Mouse (Mus musculus): ENCODE data around the gene Eif3d. TPM values are rescaled to one million over a fixed set of nuclear protein-coding genes. Genes with fewer than 3 reads are reported as not detected.
A peak's percentile ranks its signal among the peaks of the same experiment; 100 is the strongest.

Eif3d gene
- total RNA-seq, 2 experiments from 2014 or later, result 66.9 to 85.1 TPM

DNA sequence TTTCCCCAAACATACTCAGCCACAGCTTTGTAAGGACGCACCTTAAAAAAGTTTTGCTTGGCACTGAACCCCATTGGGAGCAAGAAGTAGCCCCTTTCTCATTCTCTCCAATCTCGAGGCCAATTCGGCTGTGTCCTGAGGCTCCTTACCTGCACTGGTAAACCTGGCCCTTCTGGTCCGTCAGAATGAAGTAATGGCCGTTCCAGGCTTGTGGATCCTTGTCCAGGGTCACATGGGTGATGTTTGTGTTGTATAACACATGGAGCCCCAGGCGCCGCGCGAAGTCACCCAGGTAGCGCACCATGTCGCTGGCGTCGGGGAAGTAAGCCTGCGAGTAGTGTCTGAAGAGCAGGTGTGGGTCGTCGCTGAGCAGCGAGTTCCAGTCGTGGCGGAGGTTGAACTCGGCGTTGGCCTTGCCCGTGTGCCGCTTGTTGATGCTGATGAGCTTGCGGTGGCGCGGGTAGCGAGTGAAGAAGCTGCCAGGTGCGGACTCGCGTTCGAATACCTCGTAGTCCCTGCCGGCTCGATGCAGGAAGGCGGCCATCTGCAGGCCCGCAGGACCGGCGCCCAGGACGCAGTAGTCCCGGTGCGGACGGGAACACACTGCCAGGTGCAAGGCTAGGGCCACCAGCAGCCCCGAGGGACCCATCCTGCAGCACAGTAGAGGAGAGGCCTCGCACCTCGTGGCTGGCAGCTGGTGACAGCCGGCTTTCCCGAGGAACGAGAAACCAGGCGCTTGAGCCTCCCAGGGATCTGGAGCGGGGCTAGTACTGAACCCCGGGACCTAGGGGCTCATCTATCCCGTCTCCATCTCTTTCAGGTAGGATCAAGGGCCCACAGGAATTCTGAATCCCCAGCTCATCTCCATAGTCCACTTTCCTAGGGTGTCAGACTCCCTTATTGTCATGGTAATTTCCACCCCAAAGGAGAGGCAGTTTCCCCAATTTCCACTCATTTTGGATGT, 14.9 kb downstream of the Eif3d start:
- ATAC-seq (replicated peaks; ENCODE audit: low FRiP score, poor library complexity, severe bottlenecking), result no peak

DNA sequence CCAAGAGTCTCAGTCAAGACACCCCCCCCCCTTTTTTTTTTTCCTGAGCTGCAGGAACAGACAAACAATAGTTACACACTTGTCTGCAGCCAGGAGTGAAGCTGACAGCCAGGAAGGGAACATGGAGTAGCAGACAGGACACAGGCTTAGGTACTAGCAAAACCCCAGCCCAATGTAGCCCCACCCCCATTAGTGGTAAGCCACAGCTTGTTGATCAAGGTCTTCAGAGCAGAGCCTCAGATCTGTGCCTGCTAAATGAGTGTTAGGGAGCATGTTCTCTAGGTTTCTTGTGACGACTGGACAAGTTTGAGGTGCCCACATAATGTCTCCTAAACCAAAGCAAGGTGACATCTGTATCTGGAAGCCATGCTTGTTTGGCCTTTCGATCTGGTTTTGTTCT, 16.3 kb downstream of the Eif3d start:
- no peak for ATAC-seq (replicated peaks; ENCODE audit: low FRiP score, poor library complexity, severe bottlenecking)

DNA sequence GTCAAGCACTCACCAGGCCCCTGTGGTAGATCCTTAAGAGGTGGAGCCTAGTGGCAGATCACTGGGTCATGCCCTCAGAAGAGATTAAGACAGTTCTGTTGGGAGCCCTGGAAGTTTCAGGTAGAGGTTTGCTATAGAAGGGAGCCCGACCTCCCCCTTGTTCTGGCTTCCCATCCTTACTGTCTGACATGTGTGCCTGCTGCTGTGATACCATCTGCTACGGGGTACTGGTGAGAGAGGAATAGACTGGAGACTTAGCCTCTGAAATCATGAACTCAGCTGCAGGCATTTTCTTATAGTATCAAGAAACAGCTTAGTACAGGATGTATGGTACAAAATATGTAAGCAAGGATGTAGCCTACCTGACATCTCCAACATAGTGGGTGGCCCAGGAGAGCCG, 17.7 kb downstream of the Eif3d start:
- no peak for ATAC-seq (replicated peaks; ENCODE audit: low FRiP score, poor library complexity, severe bottlenecking)

DNA sequence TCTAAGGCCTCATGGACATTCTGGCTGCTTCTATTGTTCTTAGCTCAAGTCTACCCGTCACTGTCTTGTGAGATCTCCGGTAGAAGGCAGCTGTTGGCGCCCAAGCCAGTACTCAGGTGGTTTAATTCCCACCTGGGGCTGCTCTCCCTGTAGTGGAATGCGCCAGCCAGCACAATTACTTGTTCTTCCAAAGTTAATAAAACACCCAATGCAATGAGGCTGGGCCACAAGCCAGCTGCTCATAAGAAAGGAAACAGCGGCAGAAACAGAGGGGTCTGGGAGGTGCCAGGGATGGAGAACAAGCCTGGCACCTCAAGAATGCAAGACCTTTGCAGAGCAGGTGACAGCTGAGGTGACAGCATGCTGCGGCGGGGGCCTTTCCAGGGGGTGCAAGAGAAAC, 21.6 kb downstream of the Eif3d start:
- ATAC-seq (replicated peaks; ENCODE audit: low FRiP score, poor library complexity, severe bottlenecking), result no peak

DNA sequence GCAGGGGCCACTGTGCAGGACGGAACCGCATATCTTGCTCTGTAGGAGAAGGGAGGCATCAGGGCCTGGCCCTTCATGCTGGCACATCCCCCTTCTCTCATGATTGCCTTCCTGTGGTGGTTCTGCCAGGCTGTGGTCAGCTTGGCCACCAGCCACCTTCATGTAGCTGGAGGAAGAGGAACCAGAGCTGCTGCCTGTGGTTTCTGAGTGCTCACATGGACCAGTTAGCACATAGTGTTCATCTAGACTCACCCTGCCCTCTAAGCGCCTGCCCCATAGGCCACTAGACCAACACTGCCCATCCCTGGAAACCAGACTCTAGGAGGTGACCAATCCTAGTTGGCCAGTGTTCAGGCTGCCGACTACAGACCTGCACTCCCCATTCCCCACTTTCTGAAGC, 24.9 kb downstream of the Eif3d start:
- ATAC-seq (replicated peaks; ENCODE audit: low FRiP score, poor library complexity, severe bottlenecking), result no peak

DNA sequence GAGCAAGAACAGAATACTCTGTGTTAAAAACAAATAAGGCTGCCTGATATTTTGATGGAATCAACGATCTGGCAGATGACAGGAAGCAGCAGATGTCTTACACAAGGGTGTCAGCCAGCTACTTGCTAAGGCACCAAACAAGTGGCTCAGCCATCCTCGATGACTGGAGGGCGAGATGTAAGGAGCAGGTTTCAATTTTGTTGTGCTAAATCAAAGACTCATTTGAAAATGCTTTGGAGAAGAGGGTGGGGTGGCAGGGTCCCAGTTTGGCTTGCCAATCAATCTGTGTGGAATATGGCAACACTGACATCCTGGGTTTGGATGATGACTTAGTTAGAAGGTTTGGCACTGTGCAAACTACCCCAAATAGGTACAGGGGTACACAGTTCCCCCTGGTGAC, 29.1 kb downstream of the Eif3d start:
- no peak for ATAC-seq (replicated peaks; ENCODE audit: low FRiP score, poor library complexity, severe bottlenecking)

DNA sequence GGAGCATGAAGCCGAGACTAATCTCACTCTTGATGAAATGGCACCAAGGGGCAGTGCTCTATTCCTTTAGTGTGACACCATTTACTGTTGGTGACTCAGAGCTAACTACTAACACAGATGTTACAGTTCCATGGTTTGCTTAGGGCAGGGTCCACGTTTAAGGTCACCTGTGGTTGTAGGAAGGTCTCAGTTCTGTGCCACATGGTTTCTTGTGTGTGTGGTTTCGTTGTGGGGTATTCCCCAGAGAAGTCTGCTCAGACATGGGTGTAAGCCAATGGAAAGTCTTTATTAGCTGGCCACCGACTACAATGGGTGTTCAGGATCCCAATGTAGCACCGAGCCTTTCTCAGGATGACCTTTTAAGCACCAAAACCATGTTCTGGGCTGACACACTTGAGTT, 32.1 kb downstream of the Eif3d start:
- ATAC-seq (replicated peaks; ENCODE audit: low FRiP score, poor library complexity, severe bottlenecking), result no peak

DNA sequence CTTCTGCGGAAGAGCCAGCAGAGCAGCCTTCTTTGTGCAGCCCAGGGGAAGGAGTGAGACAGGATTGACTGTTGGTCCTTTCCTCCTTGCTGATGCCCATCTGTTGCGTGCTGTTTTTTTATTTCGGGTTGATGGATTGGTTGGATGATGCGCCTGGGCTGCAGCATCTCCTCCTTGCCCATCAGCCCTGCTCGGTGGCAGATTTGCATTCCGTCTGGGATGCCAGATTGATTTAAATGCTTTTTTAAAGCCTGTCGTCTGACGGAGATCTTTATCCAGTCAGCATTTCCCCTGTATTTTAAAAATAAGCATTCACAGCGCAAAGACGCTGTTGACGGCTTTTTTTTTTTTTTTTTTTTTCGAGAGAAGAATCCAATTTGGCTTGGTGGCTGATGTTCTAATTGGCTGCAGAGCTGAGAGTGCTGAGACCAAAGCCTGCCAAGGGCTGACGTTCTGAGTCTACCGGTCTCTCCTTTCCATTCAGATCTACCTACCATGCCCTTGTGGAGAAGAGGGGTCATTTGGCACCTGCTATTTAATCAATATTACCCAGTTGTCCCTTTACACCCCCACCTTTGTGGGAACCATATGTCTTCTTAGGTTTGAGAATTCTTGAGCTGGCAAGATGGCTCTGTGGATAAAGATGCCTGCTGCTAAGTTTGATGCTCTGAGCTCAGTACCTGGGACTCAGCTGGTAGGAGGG, 34.8 kb downstream of the Eif3d start:
- no peak for ATAC-seq (replicated peaks; ENCODE audit: low FRiP score, poor library complexity, severe bottlenecking)

DNA sequence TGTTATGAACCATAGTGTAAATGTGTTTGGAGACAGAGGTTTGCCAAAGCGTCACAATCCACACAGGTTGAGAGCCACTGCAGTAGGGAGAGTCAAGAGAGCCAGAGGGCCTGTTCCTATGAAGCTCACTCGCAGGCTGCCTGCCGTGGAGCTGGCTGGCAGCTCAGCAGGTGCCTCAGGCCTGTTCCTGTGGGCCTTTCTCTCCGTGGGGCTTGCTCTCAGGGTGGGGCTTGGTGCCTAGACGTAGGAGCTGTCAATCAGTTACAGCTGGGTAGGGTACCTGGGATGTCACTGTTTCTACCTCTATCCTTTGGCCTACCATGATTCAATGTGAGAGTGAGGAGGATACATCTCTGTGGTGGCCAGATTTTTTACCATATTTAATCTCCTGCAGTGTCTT, 35.6 kb downstream of the Eif3d start:
- no peak for ATAC-seq (replicated peaks; ENCODE audit: low FRiP score, poor library complexity, severe bottlenecking)

DNA sequence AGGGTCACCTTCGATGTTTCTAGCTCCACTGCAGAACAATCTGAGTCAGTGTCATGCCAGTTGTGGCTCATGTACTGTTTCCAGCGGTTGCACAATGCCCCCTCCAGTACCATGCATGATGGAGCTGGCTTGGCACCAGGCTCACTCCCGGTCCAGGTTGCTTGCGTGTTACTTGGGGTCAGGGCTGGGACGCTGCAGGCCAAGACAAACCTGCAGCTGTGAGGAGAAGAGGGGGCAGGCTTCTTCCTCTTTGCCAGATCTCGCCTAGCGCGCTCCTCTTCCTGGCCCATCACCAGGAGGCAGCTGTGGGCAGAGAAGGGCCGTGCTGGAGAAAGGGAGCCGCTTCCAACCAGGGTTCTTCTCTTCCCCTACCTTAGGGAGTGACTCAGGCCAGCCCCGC, 36.3 kb downstream of the Eif3d start:
- no peak for ATAC-seq (replicated peaks; ENCODE audit: low FRiP score, poor library complexity, severe bottlenecking)

DNA sequence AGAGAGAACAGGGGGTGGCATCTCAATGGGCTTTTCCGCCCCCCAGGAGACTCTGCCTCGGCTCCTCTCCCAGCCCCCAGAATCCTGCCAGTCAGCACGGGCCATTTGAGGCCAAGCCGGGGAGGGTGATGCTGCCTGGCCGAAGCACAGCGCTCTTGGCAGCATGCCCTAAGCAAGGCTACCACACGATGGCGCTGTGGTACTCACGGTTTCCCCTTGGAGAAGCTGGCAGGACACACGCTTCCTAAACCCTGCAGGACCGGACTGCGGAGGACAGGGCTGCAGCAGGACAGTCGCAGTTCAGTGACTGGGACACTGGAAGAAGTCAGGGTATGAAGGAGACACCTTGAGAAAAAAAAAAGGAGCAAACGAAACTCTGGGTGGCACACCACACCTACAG, 36.8 kb downstream of the Eif3d start:
- peak; percentile 61 for ATAC-seq (replicated peaks; ENCODE audit: low FRiP score, poor library complexity, severe bottlenecking)

DNA sequence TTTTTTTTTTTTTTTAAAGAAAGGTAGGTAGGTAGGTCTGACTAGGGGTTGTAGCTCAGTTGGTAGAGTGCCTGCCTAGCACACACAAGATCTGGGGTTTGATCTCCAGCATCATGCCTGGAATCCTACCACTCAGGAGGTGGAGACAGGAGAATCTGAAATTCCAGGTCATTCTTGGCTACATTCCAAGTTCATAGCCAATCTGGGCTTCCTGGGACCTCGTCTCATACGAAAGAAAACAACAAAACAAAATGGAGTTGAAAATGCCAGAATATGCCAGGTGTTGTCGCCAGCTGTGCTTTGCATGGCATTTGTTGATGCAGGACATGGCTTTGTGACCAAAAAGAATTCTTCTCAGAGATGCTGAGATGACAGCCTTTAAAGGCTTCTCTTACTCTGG, 37.4 kb downstream of the Eif3d start:
- ATAC-seq (replicated peaks; ENCODE audit: low FRiP score, poor library complexity, severe bottlenecking), result no peak

DNA sequence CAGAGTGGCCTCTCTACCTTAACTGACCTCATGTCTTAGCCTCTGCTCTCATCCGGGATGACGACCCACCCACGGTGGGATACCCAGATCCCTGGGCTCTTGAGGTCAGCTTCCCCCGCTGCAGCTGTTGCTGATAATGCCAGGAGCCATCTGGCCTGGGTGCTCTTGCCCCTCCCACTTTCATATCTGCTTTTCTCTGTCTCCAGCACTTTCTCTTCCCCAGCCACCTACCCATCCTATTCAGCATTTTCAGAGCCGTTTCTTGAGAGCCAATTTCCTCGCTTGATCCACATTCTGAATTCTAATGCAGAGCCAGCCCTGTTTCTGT, 39.0 kb downstream of the Eif3d start:
- peak; percentile 69 for ATAC-seq (replicated peaks; ENCODE audit: low FRiP score, poor library complexity, severe bottlenecking)

DNA sequence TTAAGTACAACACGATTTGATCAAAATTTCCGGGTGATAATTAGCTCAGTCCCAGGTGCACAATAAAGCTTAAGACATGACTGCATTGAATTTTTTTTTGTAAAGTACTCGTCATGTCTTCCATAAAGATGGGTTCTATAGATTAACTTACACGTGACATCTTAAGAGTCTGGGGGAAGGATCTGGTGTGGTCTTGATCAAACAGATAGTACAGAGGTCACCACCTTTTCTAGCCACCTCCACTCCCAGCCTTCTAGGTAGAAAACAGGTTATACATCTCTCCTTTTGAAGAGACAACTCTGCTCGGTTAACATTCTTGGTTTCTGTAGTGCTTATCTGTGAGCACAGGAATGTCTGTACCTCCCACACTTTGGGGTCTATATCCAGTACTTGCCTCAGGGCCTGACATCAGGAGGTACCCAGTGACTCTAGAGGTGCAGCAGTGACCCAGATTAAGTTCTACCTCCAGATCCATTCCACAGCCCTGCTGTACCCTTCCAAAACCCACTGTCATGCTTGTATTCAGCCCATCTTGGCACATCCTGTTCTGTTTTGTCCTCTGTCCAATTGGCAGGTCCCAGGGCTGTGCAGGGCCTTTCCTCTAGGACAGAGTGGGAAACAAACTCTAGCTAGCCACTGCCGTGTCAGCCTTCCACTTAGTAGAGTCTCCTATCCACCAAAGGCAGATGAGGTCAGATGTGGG, 39.5 kb downstream of the Eif3d start:
- ATAC-seq (replicated peaks; ENCODE audit: low FRiP score, poor library complexity, severe bottlenecking), result peak; percentile 17

DNA sequence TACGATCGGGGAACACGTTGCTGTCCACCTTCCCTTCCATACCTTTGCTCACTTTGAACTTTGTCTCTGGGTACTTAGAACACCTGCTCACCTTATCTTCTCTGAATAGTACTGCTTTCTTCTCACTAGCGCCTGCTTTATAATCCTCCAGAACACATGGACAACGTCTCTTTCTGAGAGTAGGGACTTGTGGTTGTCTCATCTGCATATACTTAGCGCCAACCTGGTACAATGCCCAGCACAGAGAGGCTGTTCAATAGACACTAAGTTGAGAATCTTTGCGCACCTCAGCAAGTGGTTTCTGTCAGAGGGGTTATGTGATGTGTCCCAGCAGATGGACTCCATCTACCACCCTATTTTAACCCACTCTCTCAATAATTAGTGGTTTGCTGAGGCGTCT, 40.8 kb downstream of the Eif3d start:
- no peak for ATAC-seq (replicated peaks; ENCODE audit: low FRiP score, poor library complexity, severe bottlenecking)

DNA sequence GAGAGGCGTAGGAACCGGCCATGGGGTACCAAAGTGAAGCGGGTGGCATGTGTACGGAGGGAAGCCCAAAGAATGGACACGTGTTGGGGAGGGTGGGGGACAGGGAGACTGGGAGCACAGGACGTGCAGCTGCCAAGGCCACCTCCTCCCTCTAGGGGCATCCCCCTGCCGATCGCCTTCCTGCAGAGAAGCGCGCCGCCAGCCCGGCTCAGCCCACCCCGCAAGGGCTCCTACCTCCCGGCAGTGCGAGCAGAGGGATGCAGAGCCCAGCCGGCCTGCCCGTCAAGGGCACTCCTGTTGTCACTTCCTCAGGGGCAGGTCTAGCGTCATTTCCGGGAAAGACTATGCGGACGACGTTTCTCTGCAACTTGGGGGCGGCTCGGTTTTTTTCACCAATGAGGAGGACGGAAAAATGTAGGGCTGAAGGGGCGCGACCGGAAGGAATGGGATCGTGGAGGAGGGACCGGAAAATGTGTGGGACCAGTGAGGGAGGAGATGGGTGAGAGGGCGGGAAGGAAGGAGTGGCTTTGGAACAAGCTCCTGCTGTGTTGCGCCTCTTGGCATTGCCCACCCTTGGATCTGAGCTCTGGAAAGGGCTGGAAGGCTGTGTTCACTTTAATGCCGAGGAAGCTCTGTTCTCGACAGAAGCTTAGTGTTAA, 41.8 kb downstream of the Eif3d start, which contains the start of gene Txn2:
Gene Txn2, minus strand, starts transcription at position 334 of the 659 bp plus-strand sequence.
- peak; percentile 83 for ATAC-seq (replicated peaks; ENCODE audit: low FRiP score, poor library complexity, severe bottlenecking)

DNA sequence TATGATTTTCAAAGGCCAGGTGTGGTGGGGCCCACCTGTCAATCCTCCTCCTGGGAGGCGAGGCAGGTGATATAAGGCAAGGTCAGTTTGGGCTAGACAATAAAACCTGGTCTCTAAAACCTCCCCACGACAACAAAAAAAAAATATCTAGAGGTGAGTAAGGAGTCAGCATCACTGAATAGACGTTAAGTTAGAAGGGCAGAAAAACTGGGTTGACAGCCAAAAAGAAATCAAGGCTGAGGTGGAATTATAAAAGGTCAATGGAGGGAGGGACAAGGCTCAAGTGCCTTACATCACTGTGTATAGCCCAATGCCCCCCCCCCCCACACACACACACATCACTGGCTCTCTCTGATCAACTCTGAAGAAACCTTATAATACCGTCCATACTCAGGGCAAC, 42.5 kb downstream of the Eif3d start:
- ATAC-seq (replicated peaks; ENCODE audit: low FRiP score, poor library complexity, severe bottlenecking), result no peak

DNA sequence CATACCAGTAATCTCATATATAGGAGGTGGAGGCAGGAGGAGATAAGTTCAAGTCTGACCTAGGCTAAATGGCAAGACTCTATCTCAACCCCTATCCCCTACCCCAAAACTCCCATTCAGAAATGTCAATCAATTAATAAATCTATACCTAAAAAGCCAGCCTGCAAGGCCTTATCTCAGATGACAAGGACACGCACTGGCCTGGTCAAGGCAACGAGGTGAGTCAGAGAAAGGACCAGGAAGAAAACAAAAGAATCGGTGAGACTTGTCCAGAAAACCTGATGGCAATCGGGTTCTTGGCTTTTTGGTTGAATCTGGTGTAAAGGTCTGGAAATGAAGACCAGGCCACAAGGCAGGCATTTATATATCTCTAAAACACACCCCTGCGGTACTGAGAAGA, 43.7 kb downstream of the Eif3d start:
- no peak for ATAC-seq (replicated peaks; ENCODE audit: low FRiP score, poor library complexity, severe bottlenecking)

DNA sequence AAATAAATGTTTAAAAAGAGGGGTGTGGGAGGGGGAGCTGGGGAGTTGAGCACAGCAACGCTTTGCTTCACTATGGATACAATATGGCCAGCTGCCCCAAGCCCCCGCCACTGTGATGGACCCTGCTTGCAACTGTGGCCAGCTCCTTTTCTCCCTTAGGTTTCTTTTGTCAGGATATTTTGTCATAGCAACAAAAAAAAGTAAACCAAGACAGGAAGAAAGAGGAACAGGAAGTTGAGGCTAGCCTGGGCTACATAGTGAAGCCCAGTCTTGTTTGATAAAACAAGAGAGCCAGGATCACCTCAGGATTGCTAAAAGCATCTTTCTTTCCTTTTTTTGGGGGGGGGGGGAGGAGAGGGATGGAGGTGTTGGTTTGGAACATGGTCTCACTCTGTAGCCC, 45.4 kb downstream of the Eif3d start:
- no peak for ATAC-seq (replicated peaks; ENCODE audit: low FRiP score, poor library complexity, severe bottlenecking)
